Mouse (Mus musculus): ENCODE results near the gene AB124611.
"Not testable (repeated sequence)": the region's sequence is repeated elsewhere in the genome, so short reads cannot be mapped to it uniquely, and the experiment has no call there.

Gene AB124611

GRCm38 (mm10) chr9:21565004-21565586 lies 39.1 kb downstream of the AB124611 start:
- DNase-seq, result no peak

GRCm38 (mm10) chr9:21566538-21566937 lies 40.6 kb downstream of the AB124611 start:
- no peak for DNase-seq

GRCm38 (mm10) chr9:21567051-21567450 lies 41.1 kb downstream of the AB124611 start:
- DNase-seq, result no peak

- no peak for DNase-seq
Observed at GRCm38 (mm10) chr9:21568657-21569255, 42.8 kb downstream of the AB124611 start.

GRCm38 (mm10) chr9:21574012-21574801 lies 48.2 kb downstream of the AB124611 start:
- DNase-seq, result no peak

GRCm38 (mm10) chr9:21575253-21575652 lies 49.3 kb downstream of the AB124611 start:
- no peak for DNase-seq

- DNase-seq, result no peak
Observed at GRCm38 (mm10) chr9:21576286-21576685, 50.3 kb downstream of the AB124611 start.

- no peak for DNase-seq
Observed at GRCm38 (mm10) chr9:21578226-21578625, 52.2 kb downstream of the AB124611 start.

- DNase-seq, result no peak
Observed at GRCm38 (mm10) chr9:21585401-21585800, 59.4 kb downstream of the AB124611 start.

- no peak for DNase-seq
Observed at GRCm38 (mm10) chr9:21587678-21588349, 61.8 kb downstream of the AB124611 start.

GRCm38 (mm10) chr9:21588350-21588749 lies 62.4 kb downstream of the AB124611 start:
- no peak for DNase-seq

- no peak for DNase-seq
Observed at GRCm38 (mm10) chr9:21589538-21589937, 63.6 kb downstream of the AB124611 start.

GRCm38 (mm10) chr9:21591127-21591830 lies 65.3 kb downstream of the AB124611 start:
- DNase-seq, result peak; percentile 19 to 26

GRCm38 (mm10) chr9:21591831-21592702 lies 66.1 kb downstream of the AB124611 start:
- DNase-seq, result no peak

GRCm38 (mm10) chr9:21592703-21593121 lies 66.7 kb downstream of the AB124611 start, which contains the start of the genes Timm29 and Yipf2:
Gene Timm29 (plus strand): TSS chr9:21592722.
Gene Yipf2 (minus strand): TSS chr9:21592828.
- DNase-seq, result peak; percentile 88 to 89

GRCm38 (mm10) chr9:21593122-21593721 lies 67.2 kb downstream of the AB124611 start:
- peak; percentile 43 to 49 for DNase-seq

- not testable (repeated sequence) for DNase-seq
Observed at GRCm38 (mm10) chr9:21594350-21594749, 68.4 kb downstream of the AB124611 start.

GRCm38 (mm10) chr9:21594838-21595237 lies 68.9 kb downstream of the AB124611 start:
- DNase-seq, result no peak
